Mouse (Mus musculus): Measurements from ENCODE around the gene Fiz1. TPM values are rescaled to one million over a fixed set of nuclear protein-coding genes. Genes with fewer than 3 reads are reported as not detected.
"Not testable (repeated sequence)": the region's sequence is repeated elsewhere in the genome, so short reads cannot be mapped to it uniquely, and the experiment has no call there.

Gene Fiz1
- total RNA-seq, 2 experiments from 2014 or later = 32.7 to 34.8 TPM

GRCm38 (mm10) chr7:5038940-5039339 lies 24.4 kb upstream of the Fiz1 start:
- no peak for ATAC-seq (replicated peaks; ENCODE audit: low FRiP score, low TSS enrichment, poor library complexity, severe bottlenecking)

DNA sequence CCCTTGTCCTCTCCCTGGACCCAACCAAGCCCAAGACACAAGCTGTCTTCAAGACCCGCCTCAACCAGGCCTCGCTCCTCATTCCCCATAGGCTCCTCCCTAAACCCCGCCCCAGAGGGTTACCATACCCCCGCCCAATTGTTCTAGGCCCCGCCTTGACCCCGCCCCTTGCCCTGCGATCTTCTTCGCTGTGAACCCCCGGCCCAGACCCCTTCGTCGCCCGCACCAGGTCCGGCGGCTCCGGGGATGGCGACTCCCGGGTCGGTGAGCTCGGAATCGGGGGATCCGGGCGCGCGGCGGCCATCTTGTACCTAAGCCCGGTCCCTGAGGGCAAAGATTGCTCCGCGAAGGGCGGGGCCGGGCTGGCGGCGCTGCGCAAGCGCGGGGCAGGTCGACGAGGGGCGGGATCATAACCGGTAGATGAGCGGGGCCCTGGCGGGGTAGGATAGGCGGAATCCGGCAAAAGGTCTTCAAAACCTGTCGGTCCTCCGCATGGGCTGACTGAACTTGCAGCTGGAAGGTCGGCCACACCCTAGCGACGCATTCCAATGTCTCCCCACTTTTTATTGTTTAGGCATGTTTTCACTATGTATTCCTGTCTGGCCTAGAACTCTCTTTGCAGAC lies 23.7 kb upstream of the Fiz1 start, which contains the start of gene Zfp784:
Gene Zfp784, minus strand, starts transcription at position 338 of the 624 bp plus-strand sequence.
- peak; percentile 95 for ATAC-seq (replicated peaks; ENCODE audit: low FRiP score, low TSS enrichment, poor library complexity, severe bottlenecking)

DNA sequence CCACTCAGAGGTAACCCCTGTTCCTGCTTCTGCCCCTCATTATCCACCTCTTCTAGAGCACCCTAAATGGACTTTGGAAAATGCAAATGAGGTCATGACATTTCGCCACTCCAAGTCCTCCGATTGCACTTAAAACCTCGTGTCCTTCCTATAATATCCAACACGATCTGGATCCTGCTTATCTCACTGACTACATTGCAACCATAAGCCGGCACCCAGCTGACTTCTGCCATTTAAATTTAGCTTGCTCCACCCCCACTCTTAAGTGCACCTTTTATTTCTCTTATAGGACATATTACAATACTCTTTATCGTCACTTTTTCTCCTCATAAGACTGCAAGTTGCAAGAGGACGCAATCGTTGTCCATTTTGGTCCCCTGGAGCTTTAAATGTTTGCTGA lies 23.0 kb upstream of the Fiz1 start:
- no peak for ATAC-seq (replicated peaks; ENCODE audit: low FRiP score, low TSS enrichment, poor library complexity, severe bottlenecking)

DNA sequence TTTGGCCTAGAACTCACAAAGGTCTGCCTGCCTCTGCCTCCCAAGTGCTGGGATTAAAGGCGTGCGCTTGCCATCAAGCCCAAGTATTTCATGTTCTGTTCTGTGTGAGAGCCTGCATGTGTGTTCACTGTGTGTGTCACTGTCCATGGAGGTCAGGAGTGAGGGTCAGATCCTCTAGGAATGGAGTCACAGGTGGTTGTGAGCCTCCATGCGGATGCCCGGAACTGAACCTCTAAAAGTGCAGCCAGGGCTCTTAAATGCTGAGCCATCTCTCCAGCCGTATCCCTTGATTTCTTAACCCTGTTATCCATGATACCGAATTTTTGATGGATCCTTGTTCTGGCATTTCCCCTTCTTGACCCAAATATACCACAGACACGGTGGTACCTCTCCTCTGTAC lies 22.5 kb upstream of the Fiz1 start:
- ATAC-seq (replicated peaks; ENCODE audit: low FRiP score, low TSS enrichment, poor library complexity, severe bottlenecking) = no peak

- ATAC-seq (replicated peaks; ENCODE audit: low FRiP score, low TSS enrichment, poor library complexity, severe bottlenecking) = no peak
These were observed 21.6 kb upstream of the Fiz1 start for GRCm38 (mm10) chr7:5036136-5036535.

DNA sequence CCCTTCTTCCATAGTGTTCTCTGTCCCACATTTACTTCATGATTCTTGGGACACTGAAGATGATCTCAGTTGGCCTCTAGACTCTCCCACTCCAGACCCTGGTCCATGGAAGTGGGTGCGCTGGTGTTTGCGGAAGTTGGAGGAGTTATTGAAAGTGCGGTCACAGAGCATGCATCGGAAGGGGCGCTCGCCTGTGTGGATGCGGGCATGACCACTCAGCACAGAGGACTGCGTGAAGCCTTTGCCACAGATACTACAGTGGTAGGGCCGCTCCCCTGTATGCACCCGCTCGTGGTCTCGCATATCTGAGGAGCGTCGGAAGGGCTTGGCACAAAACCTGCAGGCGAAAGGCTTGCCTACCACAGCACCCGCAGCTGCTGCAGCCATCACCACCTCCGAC lies 21.1 kb upstream of the Fiz1 start:
- no peak for ATAC-seq (replicated peaks; ENCODE audit: low FRiP score, low TSS enrichment, poor library complexity, severe bottlenecking)

DNA sequence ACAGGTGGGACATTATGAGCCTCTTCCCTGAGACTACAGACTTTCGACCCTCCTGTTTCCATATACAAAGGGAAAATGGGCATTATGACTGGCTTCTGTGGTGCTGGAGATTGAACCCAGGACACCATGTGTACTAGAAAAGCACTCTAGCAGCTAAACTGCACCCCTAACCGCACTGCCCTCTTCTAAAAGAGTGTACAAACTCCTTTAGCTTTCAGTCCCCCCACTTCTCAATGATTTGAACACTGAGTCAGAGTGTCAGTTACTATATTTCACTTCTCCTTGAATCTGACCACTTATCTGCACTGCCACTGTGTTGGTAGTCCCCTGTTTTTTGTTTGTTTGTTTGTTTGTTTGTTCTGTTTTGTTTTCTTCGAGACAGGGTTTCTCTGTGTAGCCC lies 19.3 kb upstream of the Fiz1 start, which contains the start of gene 4632433K11Rik:
Gene 4632433K11Rik, plus strand, starts transcription at position 301 of the 400 bp plus-strand sequence.
- no peak for ATAC-seq (replicated peaks; ENCODE audit: low FRiP score, low TSS enrichment, poor library complexity, severe bottlenecking)

GRCm38 (mm10) chr7:5031496-5031895 lies 17.0 kb upstream of the Fiz1 start:
- ATAC-seq (replicated peaks; ENCODE audit: low FRiP score, low TSS enrichment, poor library complexity, severe bottlenecking) = no peak

- ATAC-seq (replicated peaks; ENCODE audit: low FRiP score, low TSS enrichment, poor library complexity, severe bottlenecking) = no peak
These were observed 16.2 kb upstream of the Fiz1 start for GRCm38 (mm10) chr7:5030554-5031275.

GRCm38 (mm10) chr7:5029946-5030345 lies 15.4 kb upstream of the Fiz1 start:
- 0 out of 2 replicates have a peak, but pooled peaks have one; percentile 20 for ATAC-seq (replicated peaks; ENCODE audit: low FRiP score, low TSS enrichment, poor library complexity, severe bottlenecking)

- ATAC-seq (replicated peaks; ENCODE audit: low FRiP score, low TSS enrichment, poor library complexity, severe bottlenecking) = no peak
These were observed 15.0 kb upstream of the Fiz1 start for GRCm38 (mm10) chr7:5029543-5029942.

GRCm38 (mm10) chr7:5021197-5021596 lies 6.7 kb upstream of the Fiz1 start:
- no peak for ATAC-seq (replicated peaks; ENCODE audit: low FRiP score, low TSS enrichment, poor library complexity, severe bottlenecking)

DNA sequence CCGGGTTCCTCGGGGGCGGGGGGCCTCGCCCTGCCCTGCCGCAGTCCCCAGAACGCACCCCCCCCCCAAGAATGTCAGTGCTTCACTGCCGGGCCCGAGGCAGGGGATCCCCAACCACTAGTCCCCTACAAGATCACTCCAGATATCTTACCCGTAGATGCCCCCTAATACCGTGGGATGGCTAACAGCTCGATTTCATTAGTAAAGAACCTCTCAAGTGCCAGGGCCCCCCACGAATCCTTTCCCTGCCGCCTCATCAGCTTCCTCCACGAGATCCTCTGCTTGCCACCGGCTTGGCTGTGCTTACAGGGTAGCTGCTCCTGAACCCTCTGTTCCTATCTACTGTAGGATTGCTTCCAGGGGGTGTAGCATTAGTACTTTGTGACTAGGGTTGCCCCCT lies 6.2 kb upstream of the Fiz1 start:
- no peak for ATAC-seq (replicated peaks; ENCODE audit: low FRiP score, low TSS enrichment, poor library complexity, severe bottlenecking)

DNA sequence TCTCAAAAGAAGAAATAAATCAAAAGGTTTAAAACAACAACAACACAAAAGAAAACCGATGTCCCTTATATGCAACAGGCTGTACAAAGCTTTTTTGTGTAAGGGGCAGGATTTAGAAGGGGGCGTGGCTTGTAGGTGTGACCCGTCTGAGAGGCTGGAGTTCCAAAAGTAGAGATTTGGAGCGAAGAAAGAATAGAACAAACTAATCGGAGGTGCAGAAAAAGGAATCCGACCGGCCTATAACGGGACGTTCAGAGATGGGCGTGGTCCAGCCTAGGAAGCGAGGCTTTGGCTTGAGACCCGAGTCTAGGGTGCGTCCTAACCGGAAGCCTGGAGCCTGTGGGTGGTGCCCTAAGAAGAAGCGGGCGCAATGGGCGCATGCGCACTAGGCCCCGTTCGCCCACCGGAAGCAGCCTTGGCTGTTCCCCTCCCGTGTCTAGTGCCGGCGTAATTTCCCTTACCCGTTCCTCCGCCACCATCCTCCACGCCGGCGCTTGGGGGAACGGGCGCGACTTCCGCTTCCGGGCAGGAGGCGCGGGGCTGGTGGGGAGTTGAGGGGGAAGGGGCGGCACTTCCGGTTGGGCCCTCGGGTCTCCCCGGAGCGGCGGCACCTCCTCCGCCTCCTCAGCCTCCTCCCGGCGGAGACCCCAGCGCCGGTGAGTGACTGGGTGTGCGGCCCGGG lies 5.6 kb upstream of the Fiz1 start, which contains the start of the genes Zfp865 and Ccdc106:
Gene Zfp865, plus strand, starts transcription at position 377 of the 682 bp plus-strand sequence.
Gene Ccdc106, plus strand, starts transcription at position 554 of the 682 bp plus-strand sequence.
- ATAC-seq (replicated peaks; ENCODE audit: low FRiP score, low TSS enrichment, poor library complexity, severe bottlenecking) = peak; percentile 91

GRCm38 (mm10) chr7:5019576-5019975 lies 5.1 kb upstream of the Fiz1 start:
- not testable (repeated sequence) for ATAC-seq (replicated peaks; ENCODE audit: low FRiP score, low TSS enrichment, poor library complexity, severe bottlenecking)

- ATAC-seq (replicated peaks; ENCODE audit: low FRiP score, low TSS enrichment, poor library complexity, severe bottlenecking) = no peak
These were observed 3.4 kb upstream of the Fiz1 start for GRCm38 (mm10) chr7:5017931-5018330.

DNA sequence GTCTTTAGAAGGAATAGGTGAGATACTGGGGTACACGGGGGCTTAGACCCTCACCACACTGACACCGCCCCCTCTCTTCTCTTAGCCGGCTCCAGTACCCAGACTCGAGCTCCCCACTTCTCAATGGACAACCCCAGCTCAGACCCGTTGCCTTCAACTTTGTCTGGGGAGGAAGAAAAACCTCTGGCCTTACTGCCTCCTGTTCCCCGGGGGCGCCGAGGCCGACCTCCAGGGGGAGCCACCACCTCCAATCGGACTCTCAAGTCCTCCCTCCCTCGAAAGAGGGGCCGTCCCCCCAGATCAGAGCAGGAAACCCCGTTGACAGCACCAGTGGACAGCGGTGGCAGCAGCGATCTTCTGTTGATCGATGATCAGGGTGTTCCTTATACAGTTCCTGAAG lies 2.9 kb upstream of the Fiz1 start:
- ATAC-seq (replicated peaks; ENCODE audit: low FRiP score, low TSS enrichment, poor library complexity, severe bottlenecking) = no peak

GRCm38 (mm10) chr7:5016920-5017319 lies 2.4 kb upstream of the Fiz1 start:
- ATAC-seq (replicated peaks; ENCODE audit: low FRiP score, low TSS enrichment, poor library complexity, severe bottlenecking) = no peak

- no peak for ATAC-seq (replicated peaks; ENCODE audit: low FRiP score, low TSS enrichment, poor library complexity, severe bottlenecking)
These were observed 1.6 kb upstream of the Fiz1 start for GRCm38 (mm10) chr7:5016057-5016456.

All from megakaryocyte-erythroid progenitor cell, adult 5-6 weeks (primary cell).